ENCODE assay signal across 19 mouse cellular contexts in genomic region chr6:52262463-52263320, GRCm38 (mm10). TPM values are rescaled to one million over a fixed set of nuclear protein-coding genes. Genes with fewer than 3 reads are reported as not detected.
A peak's percentile ranks its signal among the peaks of the same experiment; 100 is the strongest.
DNase-seq lines count a peak whose midpoint lies in the region; ATAC-seq and TF ChIP-seq lines count a peak whose summit lies in the region.
"Had no signal": no experiment of that assay in that cellular context is flagged by ENCODE, and none has a peak within 500 bp of the region (broad histone marks: within the 10 kb centered on the region; RNA-seq: fewer than 3 reads in every experiment).

No protein-coding gene starts in this region.

- peaks cover 97% of the 10 kb centered on the region for H3K27me3 ChIP-seq in heart, embryonic 10.5 days (ENCODE audit: insufficient read depth, poor library complexity, severe bottlenecking)
- H3K27me3 ChIP-seq in lung, embryonic 14.5 days (ENCODE audit: insufficient read depth, low read length), result peaks cover 90% of the 10 kb centered on the region
- H3K27me3 ChIP-seq in limb, embryonic 10.5 days (ENCODE audit: low read depth, poor library complexity, severe bottlenecking), result peaks cover 96% of the 10 kb centered on the region
- H3K27me3 ChIP-seq in liver, postnatal 0 days (ENCODE audit: insufficient read depth, low read length), result peaks cover 91% of the 10 kb centered on the region

- no peak for ATAC-seq in lung, embryonic 14.5 days (ENCODE audit: insufficient read depth)
- ATAC-seq in liver, postnatal 0 days, result no peak

- no peaks in the 10 kb centered on the region for H3K36me3 ChIP-seq in heart, embryonic 10.5 days
- no peaks in the 10 kb centered on the region for H3K36me3 ChIP-seq in lung, embryonic 14.5 days (ENCODE audit: insufficient read depth)
- H3K36me3 ChIP-seq in limb, embryonic 10.5 days, result no peaks in the 10 kb centered on the region
- no peaks in the 10 kb centered on the region for H3K36me3 ChIP-seq in liver, postnatal 0 days (replicated peaks; ENCODE audit: insufficient read depth, low read length)
- H3K36me3 ChIP-seq: embryonic facial prominence, embryonic 15.5 days; hindbrain, embryonic 12.5 days; lung, embryonic 15.5 days had no signal

- TF ChIP-seq EP300 in liver, postnatal 0 days (IDR thresholded peaks at IDR 0.05; ENCODE audit: low read depth), result no peak

- no peak for TF ChIP-seq CTCF in lung, embryonic 14.5 days (IDR thresholded peaks at IDR 0.05; ENCODE audit: low read depth)
- no peak for TF ChIP-seq CTCF in liver, postnatal 0 days (IDR thresholded peaks at IDR 0.05; ENCODE audit: low read depth)

- H3K4me2 ChIP-seq in lung, embryonic 14.5 days, result no peak overlapping the region
- no peak overlapping the region for H3K4me2 ChIP-seq in liver, postnatal 0 days (ENCODE audit: low read depth, low read length)
- H3K4me2 ChIP-seq: embryonic facial prominence, embryonic 15.5 days; hindbrain, embryonic 12.5 days; lung, embryonic 15.5 days had no signal

- peaks cover 14% of the 10 kb centered on the region for H3K4me1 ChIP-seq in heart, embryonic 10.5 days
- no peaks in the 10 kb centered on the region for H3K4me1 ChIP-seq in lung, embryonic 14.5 days (ENCODE audit: insufficient read depth)
- peaks cover 42% of the 10 kb centered on the region for H3K4me1 ChIP-seq in limb, embryonic 10.5 days
- peaks cover 4% of the 10 kb centered on the region for H3K4me1 ChIP-seq in liver, postnatal 0 days (ENCODE audit: insufficient read depth)

- H3K27ac ChIP-seq in heart, embryonic 10.5 days, result no peak overlapping the region
- H3K27ac ChIP-seq in lung, embryonic 14.5 days (ENCODE audit: low read depth), result no peak overlapping the region
- H3K27ac ChIP-seq in limb, embryonic 10.5 days, result peak overlapping the region; percentile 85
- H3K27ac ChIP-seq in liver, postnatal 0 days (ENCODE audit: low read depth), result no peak overlapping the region
- H3K27ac ChIP-seq: embryonic facial prominence, embryonic 15.5 days; heart, adult 2 months; hindbrain, embryonic 12.5 days; layer of hippocampus, adult 2 months; lung, embryonic 15.5 days had no signal

- no peak overlapping the region for H3K9ac ChIP-seq in lung, embryonic 14.5 days
- H3K9ac ChIP-seq in liver, postnatal 0 days (replicated peaks), result no peak overlapping the region
- H3K9ac ChIP-seq: embryonic facial prominence, embryonic 15.5 days; hindbrain, embryonic 12.5 days; lung, embryonic 15.5 days had no signal

- H3K9me3 ChIP-seq in heart, embryonic 10.5 days, result no peaks in the 10 kb centered on the region
- H3K9me3 ChIP-seq in lung, embryonic 14.5 days (ENCODE audit: low read depth, low read length), result no peaks in the 10 kb centered on the region
- no peaks in the 10 kb centered on the region for H3K9me3 ChIP-seq in limb, embryonic 10.5 days (replicated peaks)
- no peaks in the 10 kb centered on the region for H3K9me3 ChIP-seq in liver, postnatal 0 days (ENCODE audit: low read length)
- H3K9me3 ChIP-seq: embryonic facial prominence, embryonic 15.5 days; hindbrain, embryonic 12.5 days; lung, embryonic 15.5 days had no signal

- no peak overlapping the region for H3K4me3 ChIP-seq in heart, embryonic 10.5 days
- no peak overlapping the region for H3K4me3 ChIP-seq in lung, embryonic 14.5 days (ENCODE audit: low read depth, low read length)
- peak overlapping the region; percentile 53 for H3K4me3 ChIP-seq in limb, embryonic 10.5 days
- H3K4me3 ChIP-seq in liver, postnatal 0 days (ENCODE audit: low read depth, low read length), result no peak overlapping the region
- H3K4me3 ChIP-seq: embryonic facial prominence, embryonic 15.5 days; heart, adult 2 months; hindbrain, embryonic 12.5 days; layer of hippocampus, adult 2 months; lung, embryonic 15.5 days had no signal

- WGBS in heart, embryonic 10.5 days, result 1% methylated on average over 24 of the region's 24 CpGs
- 2% methylated on average over 24 of the region's 24 CpGs for WGBS in lung, embryonic 14.5 days
- WGBS in limb, embryonic 10.5 days, result under 1% methylated on average over 24 of the region's 24 CpGs
- 2% methylated on average over 24 of the region's 24 CpGs for WGBS in liver, postnatal 0 days (ENCODE audit: insufficient replicate concordance)

- DNase-seq in heart, embryonic 10.5 days (ENCODE audit: low spot score), result peak; percentile 75
- no peak for DNase-seq in heart, adult 18-20 months
- DNase-seq in lung, embryonic 14.5 days, result peak; percentile 20
- DNase-seq in lung, postnatal 36 days, result no peak
- DNase-seq in ZHBTc4 (ENCODE audit: low read depth, low spot score), result peak; percentile 41
- peak; percentile 63 for DNase-seq in limb, embryonic 10.5 days (ENCODE audit: low spot score)
- DNase-seq in liver, postnatal 0 days, result no peak
- DNase-seq in spleen, postnatal 14 days (ENCODE audit: low spot score in 2 of 2), result no peak
- DNase-seq: cerebellum, adult 9-11 months; thymus, adult 18-20 months had no signal

RNA-seq across cellular contexts. Expression of gene Hoxa13, which starts 2.0 kb away (rescaled TPM):
- not detected in 2 replicates for polyA plus RNA-seq in heart, embryonic 10.5 days (2016; fragmentation: Nextera tagmentation; extraction: Ambion mirVana)
- not detected for total RNA-seq in heart, adult 18-20 months (2021)
- polyA plus RNA-seq in lung, embryonic 14.5 days (2014; fragmentation: Nextera tagmentation; extraction: Ambion mirVana), result not detected in 2 replicates
- 2.7 and 11.1 TPM in 2 replicates for polyA plus RNA-seq in limb, embryonic 10.5 days (2016; fragmentation: Nextera tagmentation; extraction: Ambion mirVana)
- not detected in 2 replicates for polyA plus RNA-seq in liver, postnatal 0 days (2015; fragmentation: Nextera tagmentation; extraction: Ambion mirVana)
- total RNA-seq: heart, adult 2 months; layer of hippocampus, adult 2 months; left cerebral cortex, postnatal 14 days; monocyte, adult 5-6 weeks had no signal
- polyA plus RNA-seq: brain, embryonic 14.5 days; heart, adult 2 months; hindbrain, embryonic 12.5 days; lung, embryonic 15.5 days; spleen, adult 2 months had no signal

RNA-seq across cellular contexts. Expression of gene Hoxa11, which starts 17.1 kb away (rescaled TPM):
- polyA plus RNA-seq in heart, embryonic 10.5 days (2016; fragmentation: Nextera tagmentation; extraction: Ambion mirVana), result 0.06 and 1.7 TPM in 2 replicates
- not detected for total RNA-seq in heart, adult 18-20 months (2021)
- polyA plus RNA-seq in lung, embryonic 14.5 days (2014; fragmentation: Nextera tagmentation; extraction: Ambion mirVana), result not detected in 2 replicates
- polyA plus RNA-seq in limb, embryonic 10.5 days (2016; fragmentation: Nextera tagmentation; extraction: Ambion mirVana), result 71.6 and 74.9 TPM in 2 replicates
- not detected in 2 replicates for polyA plus RNA-seq in liver, postnatal 0 days (2015; fragmentation: Nextera tagmentation; extraction: Ambion mirVana)
- total RNA-seq: heart, adult 2 months; layer of hippocampus, adult 2 months; left cerebral cortex, postnatal 14 days; monocyte, adult 5-6 weeks had no signal
- polyA plus RNA-seq: brain, embryonic 14.5 days; embryonic facial prominence, embryonic 15.5 days; heart, adult 2 months; hindbrain, embryonic 12.5 days; lung, embryonic 15.5 days; spleen, adult 2 months had no signal

RNA-seq across cellular contexts. Expression of gene Hoxa10, which starts 22.0 kb away (rescaled TPM):
- polyA plus RNA-seq in heart, embryonic 10.5 days (2016; fragmentation: Nextera tagmentation; extraction: Ambion mirVana), result 0.30 and 3.6 TPM in 2 replicates
- total RNA-seq in heart, adult 18-20 months (2021), result not detected
- not detected in 2 replicates for polyA plus RNA-seq in lung, embryonic 14.5 days (2014; fragmentation: Nextera tagmentation; extraction: Ambion mirVana)
- polyA plus RNA-seq in limb, embryonic 10.5 days (2016; fragmentation: Nextera tagmentation; extraction: Ambion mirVana), result 175 and 195 TPM in 2 replicates
- not detected in 2 replicates for polyA plus RNA-seq in liver, postnatal 0 days (2015; fragmentation: Nextera tagmentation; extraction: Ambion mirVana)
- total RNA-seq: heart, adult 2 months; layer of hippocampus, adult 2 months; left cerebral cortex, postnatal 14 days; monocyte, adult 5-6 weeks had no signal
- polyA plus RNA-seq: embryonic facial prominence, embryonic 15.5 days; heart, adult 2 months; hindbrain, embryonic 12.5 days; spleen, adult 2 months had no signal

RNA-seq across cellular contexts. Expression of gene Hoxa9, which starts 31.8 kb away (rescaled TPM):
- 0.37 and 5.6 TPM in 2 replicates for polyA plus RNA-seq in heart, embryonic 10.5 days (2016; fragmentation: Nextera tagmentation; extraction: Ambion mirVana)
- not detected for total RNA-seq in heart, adult 18-20 months (2021)
- 0.19 TPM in 1 of 2 replicates, not detected in the other for polyA plus RNA-seq in lung, embryonic 14.5 days (2014; fragmentation: Nextera tagmentation; extraction: Ambion mirVana)
- 95.7 and 123 TPM in 2 replicates for polyA plus RNA-seq in limb, embryonic 10.5 days (2016; fragmentation: Nextera tagmentation; extraction: Ambion mirVana)
- 0.11 and 0.26 TPM in 2 replicates for polyA plus RNA-seq in liver, postnatal 0 days (2015; fragmentation: Nextera tagmentation; extraction: Ambion mirVana)
- total RNA-seq: heart, adult 2 months; layer of hippocampus, adult 2 months; left cerebral cortex, postnatal 14 days; monocyte, adult 5-6 weeks had no signal
- polyA plus RNA-seq: brain, embryonic 14.5 days had no signal

RNA-seq across cellular contexts. Expression of gene Hoxa7, which starts 41.0 kb away (rescaled TPM):
- 0.11 and 2.5 TPM in 2 replicates for polyA plus RNA-seq in heart, embryonic 10.5 days (2016; fragmentation: Nextera tagmentation; extraction: Ambion mirVana)
- under 1 TPM in 1 of 2 experiments, not detected in 1; 0.59 TPM for total RNA-seq in heart, adult 18-20 months (2021)
- polyA plus RNA-seq in lung, embryonic 14.5 days (2014; fragmentation: Nextera tagmentation; extraction: Ambion mirVana), result 5.8 and 7.4 TPM in 2 replicates
- polyA plus RNA-seq in limb, embryonic 10.5 days (2016; fragmentation: Nextera tagmentation; extraction: Ambion mirVana), result 24.7 and 24.8 TPM in 2 replicates
- polyA plus RNA-seq in liver, postnatal 0 days (2015; fragmentation: Nextera tagmentation; extraction: Ambion mirVana), result 0.39 and 0.50 TPM in 2 replicates
- total RNA-seq: layer of hippocampus, adult 2 months; left cerebral cortex, postnatal 14 days; monocyte, adult 5-6 weeks had no signal
- polyA plus RNA-seq: embryonic facial prominence, embryonic 15.5 days had no signal

Comparison
In these comparisons a context has a peak if more than half of its experiments do, and no peak if none do; other contexts are left out.
1. DNase-seq: peak in heart, embryonic 10.5 days (single experiment), lung, embryonic 14.5 days (single experiment), ZHBTc4 (single experiment) and limb, embryonic 10.5 days (single experiment); none in heart, adult 18-20 months (0 of 2), lung, postnatal 36 days (single experiment), liver, postnatal 0 days (single experiment) and spleen, postnatal 14 days (0 of 2).
2. RNA of gene Hoxa11, which starts 17.1 kb away (polyA plus RNA-seq): 71.6 to 74.9 TPM in limb, embryonic 10.5 days; 0.06 to 1.7 TPM in heart, embryonic 10.5 days, not detected in lung, embryonic 14.5 days and not detected in liver, postnatal 0 days; every median in the first group is over 10 times any median in the second.
3. RNA of gene Hoxa10, which starts 22.0 kb away (polyA plus RNA-seq): 175 to 195 TPM in limb, embryonic 10.5 days; 0.30 to 3.6 TPM in heart, embryonic 10.5 days, not detected in lung, embryonic 14.5 days and not detected in liver, postnatal 0 days; every median in the first group is over 10 times any median in the second.